Mouse (Mus musculus): ENCODE measurements around the gene Pi4kb. TPM values are rescaled to one million over a fixed set of nuclear protein-coding genes. Genes with fewer than 3 reads are reported as not detected.
A peak's percentile ranks its signal among the peaks of the same experiment; 100 is the strongest.

Pi4kb gene
- polyA plus RNA-seq, 1 experiment: 20.9 TPM

DNA sequence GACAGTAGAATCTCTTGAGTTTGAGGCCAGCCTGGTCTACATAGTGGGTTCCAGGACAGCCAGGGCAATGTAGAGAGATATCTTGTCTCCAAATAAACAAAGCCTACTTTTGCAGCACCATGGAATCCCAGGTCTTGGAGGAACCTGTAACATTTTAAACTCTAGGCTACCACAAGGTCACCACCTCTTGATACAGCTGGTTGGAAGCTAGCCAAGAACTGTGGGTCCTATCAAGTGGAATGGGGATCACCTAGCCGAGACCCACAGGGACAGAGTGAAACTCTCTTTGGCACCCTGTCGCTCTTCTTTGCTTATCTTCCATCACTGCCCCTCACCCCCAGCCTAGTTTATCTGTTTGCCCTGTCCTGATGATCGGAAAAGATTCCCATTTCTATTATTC, 2.0 kb upstream of the Pi4kb start:
- Histone ChIP-seq H3K27ac (ENCODE audit: insufficient read depth, low read depth, low read length) (no peak overlapping the region), H3K4me1 (ENCODE audit: control insufficient read depth, insufficient read depth, insufficient read length, low read length) (no peaks in the 10 kb centered on the region), H3K36me3 (ENCODE audit: control insufficient read depth, insufficient read depth, low read length) (no peaks in the 10 kb centered on the region), H3K27me3 (ENCODE audit: control insufficient read depth, insufficient read depth, low read length) (no peaks in the 10 kb centered on the region), H3K4me3 (ENCODE audit: low read depth, low read length) (no peak overlapping the region)
- no peak for TF ChIP-seq CTCF (IDR thresholded peaks at IDR 0.05; ENCODE audit: extremely low read depth, insufficient read length, insufficient replicate concordance, low read depth, low read length)
- TF ChIP-seq POLR2A (IDR thresholded peaks at IDR 0.05; ENCODE audit: low read depth, low read length): no peak
- WGBS: 82% methylated on average over 3 of the region's 3 CpGs

DNA sequence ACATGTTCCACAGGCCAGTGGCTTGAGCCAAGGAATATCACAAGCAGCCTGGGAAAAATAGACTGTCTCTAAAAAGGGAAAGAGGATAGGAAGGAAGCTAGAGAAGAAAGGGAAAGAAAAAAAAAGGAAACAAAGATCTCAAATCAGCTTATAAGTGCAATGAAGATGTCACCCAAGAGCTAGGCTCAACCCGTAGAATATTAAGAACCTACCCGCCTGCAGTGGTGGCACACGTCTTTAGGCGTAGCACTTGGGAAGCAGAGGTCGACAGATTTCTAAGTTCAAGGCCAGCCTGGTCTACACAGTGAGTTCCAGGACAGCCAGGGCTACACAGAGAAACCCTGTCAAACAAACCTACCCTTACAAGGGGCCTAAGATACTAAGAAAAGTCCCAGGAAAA, 911 bp upstream of the Pi4kb start:
- WGBS: 83% methylated on average over 5 of the region's 5 CpGs
- no peaks in the 10 kb centered on the region; the same call in 1 of the 2 replicates for H3K36me3 ChIP-seq (ENCODE audit: control insufficient read depth, insufficient read depth, low read length)
- no peak overlapping the region for H3K4me3 ChIP-seq (ENCODE audit: low read depth, low read length)
- H3K27me3 ChIP-seq (ENCODE audit: control insufficient read depth, insufficient read depth, low read length): no peaks in the 10 kb centered on the region
- no peak overlapping the region for H3K27ac ChIP-seq (ENCODE audit: insufficient read depth, low read depth, low read length)
- no peak for TF ChIP-seq POLR2A (IDR thresholded peaks at IDR 0.05; ENCODE audit: low read depth, low read length)
- TF ChIP-seq CTCF (IDR thresholded peaks at IDR 0.05; ENCODE audit: extremely low read depth, insufficient read length, insufficient replicate concordance, low read depth, low read length): no peak
- no peaks in the 10 kb centered on the region for H3K4me1 ChIP-seq (ENCODE audit: control insufficient read depth, insufficient read depth, insufficient read length, low read length)

DNA sequence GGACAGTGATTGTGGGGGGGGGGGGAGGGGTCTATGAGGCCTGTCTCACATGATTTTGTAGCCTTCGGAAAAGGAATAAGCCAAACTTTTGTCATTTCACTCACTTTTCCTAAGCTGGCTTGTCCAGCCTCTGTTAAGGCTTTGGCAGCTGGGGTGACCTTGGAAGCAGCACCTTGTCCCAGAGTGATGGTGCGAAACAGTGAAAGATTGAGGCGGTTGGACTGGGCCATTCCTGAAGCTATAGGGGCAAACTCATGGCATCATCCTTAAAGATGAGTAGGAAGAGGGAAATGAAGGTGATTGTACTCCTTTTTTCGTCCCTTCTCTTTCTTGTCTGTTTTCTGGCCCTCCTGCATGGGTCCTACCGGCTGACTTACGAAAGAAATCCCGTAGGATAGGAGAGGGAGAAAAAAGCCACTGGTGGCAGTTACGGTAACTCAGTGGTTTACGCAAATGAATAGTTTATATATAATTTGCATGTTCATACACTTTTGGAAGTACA, 454 bp upstream of the Pi4kb start:
- Histone ChIP-seq H3K4me3 (ENCODE audit: low read depth, low read length) (peak overlapping the region; percentile 19), H3K4me1 (ENCODE audit: control insufficient read depth, insufficient read depth, insufficient read length, low read length) (no peaks in the 10 kb centered on the region), H3K36me3 (ENCODE audit: control insufficient read depth, insufficient read depth, low read length) (no peaks in the 10 kb centered on the region; the same call in 1 of the 2 replicates), H3K27ac (ENCODE audit: insufficient read depth, low read depth, low read length) (no peak overlapping the region), H3K27me3 (ENCODE audit: control insufficient read depth, insufficient read depth, low read length) (no peaks in the 10 kb centered on the region)
- TF ChIP-seq CTCF (IDR thresholded peaks at IDR 0.05; ENCODE audit: extremely low read depth, insufficient read length, insufficient replicate concordance, low read depth, low read length): no peak
- no peak for TF ChIP-seq POLR2A (IDR thresholded peaks at IDR 0.05; ENCODE audit: low read depth, low read length)
- 15% methylated on average over 9 of the region's 9 CpGs for WGBS

GRCm38 (mm10) chr3:94984312-94984711, 9.8 kb downstream of the Pi4kb start:
- peaks cover 26% of the 10 kb centered on the region for H3K36me3 ChIP-seq (ENCODE audit: control insufficient read depth, insufficient read depth, low read length)
- no peak overlapping the region for H3K4me3 ChIP-seq (ENCODE audit: low read depth, low read length)
- no peaks in the 10 kb centered on the region for H3K27me3 ChIP-seq (ENCODE audit: control insufficient read depth, insufficient read depth, low read length)
- WGBS: 91% methylated on average over 11 of the region's 11 CpGs
- no peak for TF ChIP-seq POLR2A (IDR thresholded peaks at IDR 0.05; ENCODE audit: low read depth, low read length)
- no peak for TF ChIP-seq CTCF (IDR thresholded peaks at IDR 0.05; ENCODE audit: extremely low read depth, insufficient read length, insufficient replicate concordance, low read depth, low read length)
- H3K27ac ChIP-seq (ENCODE audit: insufficient read depth, low read depth, low read length): no peak overlapping the region
- H3K4me1 ChIP-seq (ENCODE audit: control insufficient read depth, insufficient read depth, insufficient read length, low read length): peaks cover 18% of the 10 kb centered on the region; the same call in 1 of the 2 replicates

- peaks cover 19% of the 10 kb centered on the region; the same call in 1 of the 2 replicates for H3K4me1 ChIP-seq (ENCODE audit: control insufficient read depth, insufficient read depth, insufficient read length, low read length)
- no peak overlapping the region for H3K27ac ChIP-seq (ENCODE audit: insufficient read depth, low read depth, low read length)
- no peaks in the 10 kb centered on the region for H3K27me3 ChIP-seq (ENCODE audit: control insufficient read depth, insufficient read depth, low read length)
- 87% methylated on average over 2 of the region's 2 CpGs for WGBS
- no peak overlapping the region for H3K4me3 ChIP-seq (ENCODE audit: low read depth, low read length)
- H3K36me3 ChIP-seq (ENCODE audit: control insufficient read depth, insufficient read depth, low read length): peaks cover 32% of the 10 kb centered on the region
- TF ChIP-seq POLR2A (IDR thresholded peaks at IDR 0.05; ENCODE audit: low read depth, low read length) (no peak), CTCF (IDR thresholded peaks at IDR 0.05; ENCODE audit: extremely low read depth, insufficient read length, insufficient replicate concordance, low read depth, low read length) (no peak)
Observed at GRCm38 (mm10) chr3:94985513-94985912, 11.0 kb downstream of the Pi4kb start.

DNA sequence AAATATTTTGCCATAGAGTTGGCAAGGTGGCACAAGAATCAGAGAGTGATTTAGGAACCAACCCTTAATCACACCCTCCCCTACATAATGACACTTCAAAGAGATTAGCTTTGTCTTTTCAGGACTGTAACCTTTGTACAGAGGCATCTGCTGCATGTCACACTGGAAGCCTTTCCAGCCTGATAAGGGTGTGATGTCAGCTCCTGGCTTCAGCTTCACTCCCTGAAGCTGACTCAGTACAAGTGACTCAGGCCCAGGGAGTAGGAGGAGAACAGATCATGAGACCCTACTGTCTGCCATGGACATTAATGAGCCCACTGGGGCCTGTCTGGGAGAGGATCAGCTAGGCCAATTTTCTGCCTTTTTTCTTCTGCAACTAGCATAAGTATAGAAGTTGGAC, 13.0 kb downstream of the Pi4kb start:
- peaks cover 19% of the 10 kb centered on the region; the same call in 1 of the 2 replicates for H3K4me1 ChIP-seq (ENCODE audit: control insufficient read depth, insufficient read depth, insufficient read length, low read length)
- H3K27me3 ChIP-seq (ENCODE audit: control insufficient read depth, insufficient read depth, low read length): no peaks in the 10 kb centered on the region
- H3K27ac ChIP-seq (ENCODE audit: insufficient read depth, low read depth, low read length): peak overlapping the region; percentile 55; the same call in 1 of the 2 replicates
- H3K4me3 ChIP-seq (ENCODE audit: low read depth, low read length): no peak overlapping the region
- no peak for TF ChIP-seq POLR2A (IDR thresholded peaks at IDR 0.05; ENCODE audit: low read depth, low read length)
- no peak for TF ChIP-seq CTCF (IDR thresholded peaks at IDR 0.05; ENCODE audit: extremely low read depth, insufficient read length, insufficient replicate concordance, low read depth, low read length)
- H3K36me3 ChIP-seq (ENCODE audit: control insufficient read depth, insufficient read depth, low read length): peaks cover 28% of the 10 kb centered on the region

- peaks cover 28% of the 10 kb centered on the region for H3K36me3 ChIP-seq (ENCODE audit: control insufficient read depth, insufficient read depth, low read length)
- no peak for TF ChIP-seq CTCF (IDR thresholded peaks at IDR 0.05; ENCODE audit: extremely low read depth, insufficient read length, insufficient replicate concordance, low read depth, low read length)
- no peak for TF ChIP-seq POLR2A (IDR thresholded peaks at IDR 0.05; ENCODE audit: low read depth, low read length)
- peaks cover 19% of the 10 kb centered on the region; the same call in 1 of the 2 replicates for H3K4me1 ChIP-seq (ENCODE audit: control insufficient read depth, insufficient read depth, insufficient read length, low read length)
- 16% methylated on average over 9 of the region's 9 CpGs for WGBS
- no peak overlapping the region for H3K27ac ChIP-seq (ENCODE audit: insufficient read depth, low read depth, low read length)
- no peaks in the 10 kb centered on the region for H3K27me3 ChIP-seq (ENCODE audit: control insufficient read depth, insufficient read depth, low read length)
- H3K4me3 ChIP-seq (ENCODE audit: low read depth, low read length): no peak overlapping the region
Observed at GRCm38 (mm10) chr3:94989159-94989761, 14.7 kb downstream of the Pi4kb start.

Measured in small intestine, adult 2 months (tissue).